Mouse (Mus musculus): ENCODE results near the gene Olfr31. TPM values are rescaled to one million over a fixed set of nuclear protein-coding genes. Genes with fewer than 3 reads are reported as not detected.

The Olfr31 gene
- total and polyA plus RNA-seq, 3 experiments = 0.09 TPM; not detected in 2

- Histone ChIP-seq H3K27me3 (replicated peaks) (no peaks in the 10 kb centered on the region), H3K4me2 (ENCODE audit: insufficient read depth, low read depth, poor library complexity, severe bottlenecking) (no peak overlapping the region), H3K4me1 (ENCODE audit: control insufficient read depth in 1 of 2, insufficient read depth in 2 of 2) (no peaks in the 10 kb centered on the region), H3K27ac (ENCODE audit: insufficient read depth, low read depth) (no peak overlapping the region), H3K4me3 (replicated peaks in 1 of 3; ENCODE audit: low read depth in 2 of 3, low read length in 2 of 3, poor library complexity in 1 of 3) (no peak overlapping the region), H3K9ac (ENCODE audit: insufficient read depth, low read depth) (no peak overlapping the region), H3K79me2 (replicated peaks; ENCODE audit: control insufficient read depth, extremely low read depth, insufficient read depth, poor library complexity, severe bottlenecking) (no peaks in the 10 kb centered on the region), H3K36me3 (replicated peaks in 1 of 2; ENCODE audit: control insufficient read depth in 1 of 2, insufficient read depth in 1 of 2, low read length in 1 of 2) (peaks cover 0 to 10% of the 10 kb centered on the region in 2 experiments), H3K9me3 (replicated peaks; ENCODE audit: low read length) (peaks cover 83% of the 10 kb centered on the region)
- in situ Hi-C loops (cut with MboI; ENCODE audit: low pct_ligation_motif_present, low pct_unique_long_range_greater_than_20kb, low sequenced_read_pairs) (no loop called here), dilution Hi-C loops (cut with MboI; ENCODE audit: extremely low pct_ligation_motif_present, extremely low pct_unique_long_range_greater_than_20kb, low sequenced_read_pairs) (no loop called here)
- peak; percentile 11 for DNase-seq (ENCODE audit: extremely low read depth)
- TF ChIP-seq ZMIZ1 (IDR thresholded peaks at IDR 0.05; ENCODE audit: low read depth, low read length) = no peak
- no peak for TF ChIP-seq MAZ (IDR thresholded peaks at IDR 0.05; ENCODE audit: low read depth, low read length)
Observed at GRCm38 (mm10) chr14:14351721-14352590, 29.3 kb downstream of the Olfr31 start.

GRCm38 (mm10) chr14:14352606-14353005 is 30.0 kb downstream of the Olfr31 start:
- DNase-seq (ENCODE audit: extremely low read depth) = peak; percentile 48
- Histone ChIP-seq H3K79me2 (replicated peaks; ENCODE audit: control insufficient read depth, extremely low read depth, insufficient read depth, poor library complexity, severe bottlenecking) (no peaks in the 10 kb centered on the region), H3K4me1 (ENCODE audit: control insufficient read depth in 1 of 2, insufficient read depth in 2 of 2) (no peaks in the 10 kb centered on the region), H3K36me3 (replicated peaks in 1 of 2; ENCODE audit: control insufficient read depth in 1 of 2, insufficient read depth in 1 of 2, low read length in 1 of 2) (peaks cover 0 to 10% of the 10 kb centered on the region in 2 experiments), H3K27me3 (replicated peaks) (no peaks in the 10 kb centered on the region), H3K4me3 (replicated peaks in 1 of 3; ENCODE audit: low read depth in 2 of 3, low read length in 2 of 3, poor library complexity in 1 of 3) (no peak overlapping the region), H3K9ac (ENCODE audit: insufficient read depth, low read depth) (no peak overlapping the region), H3K27ac (ENCODE audit: insufficient read depth, low read depth) (no peak overlapping the region), H3K4me2 (ENCODE audit: insufficient read depth, low read depth, poor library complexity, severe bottlenecking) (no peak overlapping the region), H3K9me3 (replicated peaks; ENCODE audit: low read length) (peaks cover 76% of the 10 kb centered on the region)
- dilution Hi-C loops (cut with MboI; ENCODE audit: extremely low pct_ligation_motif_present, extremely low pct_unique_long_range_greater_than_20kb, low sequenced_read_pairs) = no loop called here
- in situ Hi-C loops (cut with MboI; ENCODE audit: low pct_ligation_motif_present, low pct_unique_long_range_greater_than_20kb, low sequenced_read_pairs) = no loop called here
- TF ChIP-seq ZKSCAN1 (IDR thresholded peaks at IDR 0.05; ENCODE audit: borderline replicate concordance, low read depth, low read length) (no peak), E2F4 (IDR thresholded peaks at IDR 0.05; ENCODE audit: insufficient replicate concordance, low read depth, low read length) (no peak), MAFK (IDR thresholded peaks at IDR 0.05; ENCODE audit: insufficient replicate concordance, low read length) (no peak), ZC3H11A (IDR thresholded peaks at IDR 0.05; ENCODE audit: low read depth, low read length) (no peak), MAX (IDR thresholded peaks at IDR 0.05; ENCODE audit: low read length) (no peak), BHLHE40 (IDR thresholded peaks at IDR 0.05; ENCODE audit: low read depth, low read length) (no peak), MXI1 (IDR thresholded peaks at IDR 0.05; ENCODE audit: low read depth, low read length) (no peak), NELFE (IDR thresholded peaks at IDR 0.05; ENCODE audit: low read depth, low read length) (no peak), ELF1 (IDR thresholded peaks at IDR 0.05; ENCODE audit: low read depth, low read length) (no peak), USF2 (conservative IDR thresholded peaks at IDR 0.05; ENCODE audit: low read depth, low read length) (no peak), NRF1 (IDR thresholded peaks at IDR 0.05; ENCODE audit: low read depth, low read length) (no peak), SIN3A (IDR thresholded peaks at IDR 0.05; ENCODE audit: low read length) (no peak), ETS1 (conservative IDR thresholded peaks at IDR 0.05; ENCODE audit: low read depth, low read length) (no peak), CTCF (conservative IDR thresholded peaks at IDR 0.05 in 1 of 2, IDR thresholded peaks at IDR 0.05 in 1 of 2; ENCODE audit: low read depth in 2 of 2, low read length in 2 of 2) (no peak)
